Mouse (Mus musculus): Measurements from ENCODE around the gene Ubb.

Ubb gene

DNA sequence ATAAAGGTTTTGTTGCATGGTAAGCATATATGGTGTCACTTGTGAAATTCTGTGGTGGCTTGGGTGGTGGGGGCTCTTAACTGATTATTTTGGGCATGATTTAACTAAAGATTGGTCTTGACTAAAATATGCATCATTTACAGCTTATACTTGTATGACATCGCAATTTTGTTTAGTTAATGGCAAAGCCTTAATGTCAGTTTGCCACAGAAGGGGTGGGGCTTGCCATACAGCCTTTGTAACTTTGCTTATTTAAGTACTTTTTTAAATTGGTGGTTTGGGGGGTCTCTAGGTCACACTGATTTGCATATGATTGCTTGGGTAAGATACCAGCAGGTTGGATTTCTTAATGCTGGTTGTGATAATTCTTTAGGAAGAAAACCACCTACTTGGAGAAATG lies 2.2 kb downstream of the Ubb start:
- DNase-seq: no peak

DNA sequence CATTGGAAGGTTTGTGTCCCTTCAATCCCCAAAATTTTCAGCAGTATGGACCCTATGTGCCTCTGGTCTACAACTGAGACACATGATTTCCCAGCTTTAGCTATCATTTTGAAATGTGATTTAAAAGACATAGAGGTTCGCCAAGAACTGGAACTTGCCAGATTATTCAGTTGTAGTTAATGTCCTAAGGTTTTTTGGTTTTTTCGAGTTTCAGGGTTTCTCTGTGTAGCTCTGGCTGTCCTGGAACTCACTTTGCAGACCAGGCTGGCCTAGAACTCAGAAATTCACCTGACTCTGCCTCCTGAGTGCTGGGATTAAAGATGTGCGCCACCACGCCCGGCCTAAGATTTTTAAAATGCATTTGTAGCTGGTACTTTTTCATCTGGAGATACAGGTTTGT lies 2.7 kb downstream of the Ubb start:
- DNase-seq: no peak

DNA sequence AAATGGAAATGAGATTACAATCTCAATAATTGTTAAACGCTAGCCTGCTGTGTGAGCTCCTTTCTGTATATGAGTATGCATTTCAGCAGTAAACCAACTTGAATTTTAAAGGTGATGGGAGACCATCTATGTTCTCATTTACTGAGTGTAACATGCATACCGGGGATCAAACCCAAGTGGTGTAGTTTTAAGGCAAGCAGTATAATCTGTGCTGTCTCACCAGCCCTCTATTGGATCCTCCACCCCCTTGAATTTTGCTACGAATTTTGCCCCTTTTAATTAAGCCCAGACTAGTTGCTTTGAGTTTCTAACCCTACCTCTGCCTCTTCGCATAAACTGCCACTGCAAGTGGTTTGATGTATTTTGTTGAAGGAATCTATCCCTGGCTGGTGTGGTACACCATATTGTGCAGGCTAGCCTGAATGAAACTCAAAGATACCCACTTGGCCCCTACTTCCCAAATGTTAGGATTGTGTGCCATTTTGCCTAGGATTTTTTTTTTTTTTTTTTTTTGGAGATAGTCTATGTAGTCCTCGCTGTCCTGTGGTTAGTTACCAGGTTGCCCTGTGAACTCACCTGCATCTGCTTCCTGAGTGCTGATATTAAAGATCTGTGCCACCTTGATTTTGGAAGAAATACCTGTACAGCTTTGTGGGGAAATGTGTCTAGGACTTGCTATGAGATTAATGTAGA lies 3.3 kb downstream of the Ubb start:
- DNase-seq: no peak

DNA sequence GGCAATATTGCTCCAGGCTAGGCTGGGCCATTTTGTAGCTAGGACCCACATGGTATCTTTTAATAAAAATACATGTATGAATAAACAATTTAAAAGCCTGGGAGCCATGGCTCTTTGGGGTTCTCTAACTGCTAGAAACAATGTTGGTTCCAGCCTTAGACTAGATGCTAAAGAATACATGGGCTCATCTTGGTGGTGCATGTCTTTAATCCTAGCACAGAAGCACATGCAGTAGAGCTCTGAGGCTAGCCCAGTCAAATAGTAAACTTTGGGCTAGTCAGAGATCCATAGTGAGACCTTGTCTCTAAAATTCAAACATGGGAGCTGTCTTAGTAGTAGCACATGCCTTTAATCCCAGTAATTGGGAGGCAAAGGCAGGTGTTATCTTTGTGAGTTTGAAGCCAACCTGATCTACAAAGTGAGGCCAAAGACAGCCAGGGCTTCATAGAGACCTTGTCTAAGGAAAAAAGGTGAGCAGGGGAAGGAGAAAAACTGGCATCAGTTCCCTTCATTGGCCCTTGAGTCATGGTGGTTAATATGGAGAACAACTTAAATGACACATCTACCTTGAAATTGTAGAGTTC lies 4.1 kb downstream of the Ubb start:
- no peak for DNase-seq

DNA sequence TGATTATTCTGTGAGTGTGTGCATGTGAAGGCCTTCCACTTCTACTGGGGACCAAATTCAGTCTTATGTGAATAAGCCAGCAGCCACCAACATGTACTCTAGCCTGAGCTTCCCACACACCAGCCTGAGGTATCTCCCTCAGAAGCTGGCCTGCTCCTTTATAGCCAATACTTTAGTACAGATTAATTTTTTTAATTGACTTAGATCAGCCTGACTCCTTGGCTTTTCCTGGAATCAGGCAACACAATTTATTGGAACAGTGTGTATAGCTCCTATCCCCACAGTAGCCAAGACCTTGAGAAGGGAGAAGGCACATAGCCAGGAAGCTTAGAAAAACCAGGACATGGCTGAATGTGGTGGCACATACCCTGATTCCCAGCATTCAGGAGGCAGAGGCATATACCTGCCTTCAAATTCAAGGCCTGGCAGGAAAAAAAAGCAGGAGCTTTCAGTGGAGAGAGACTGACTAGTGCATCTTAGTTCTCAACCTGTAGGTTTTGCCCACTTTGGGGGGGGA lies 5.0 kb downstream of the Ubb start:
- no peak for DNase-seq

DNA sequence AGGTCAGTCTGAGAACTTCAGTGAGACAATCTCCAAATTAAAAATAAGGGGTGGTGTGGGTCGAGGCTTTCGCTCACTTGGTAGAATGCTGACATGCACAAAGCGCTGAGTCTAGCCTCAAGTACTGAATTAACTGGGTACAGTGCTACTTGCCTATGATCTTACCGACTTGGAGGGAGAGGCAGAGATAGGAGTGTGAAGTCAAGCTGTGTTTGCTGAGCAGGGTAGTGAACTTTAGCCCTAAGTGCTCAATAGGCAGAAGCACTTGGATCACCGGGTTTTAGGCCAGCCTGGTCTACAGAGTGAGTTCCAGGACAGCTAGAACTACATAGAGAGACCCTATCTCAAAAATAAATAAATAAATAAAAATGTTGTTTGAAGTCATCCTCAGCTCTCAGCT lies 6.2 kb downstream of the Ubb start:
- DNase-seq: no peak

DNA sequence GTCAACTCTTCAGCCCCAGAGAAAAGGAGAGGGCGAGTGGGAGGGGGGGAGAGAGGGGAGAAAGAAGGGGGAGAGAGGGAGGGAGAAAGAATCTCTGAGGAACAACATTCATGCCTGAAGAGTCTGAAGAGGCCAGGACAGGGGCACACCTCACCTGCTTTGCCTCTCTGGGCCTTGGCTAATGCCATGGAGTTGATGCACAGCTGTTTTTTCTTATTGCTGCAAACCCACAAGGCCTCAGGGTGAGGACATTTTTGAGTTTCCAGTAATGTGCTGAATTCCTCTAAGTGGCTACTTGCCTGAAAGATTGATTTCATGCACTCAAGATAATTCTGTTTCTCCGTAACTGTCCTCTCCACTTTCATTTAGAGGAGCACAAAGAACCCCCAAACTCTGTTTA lies 7.2 kb downstream of the Ubb start:
- DNase-seq: no peak

DNA sequence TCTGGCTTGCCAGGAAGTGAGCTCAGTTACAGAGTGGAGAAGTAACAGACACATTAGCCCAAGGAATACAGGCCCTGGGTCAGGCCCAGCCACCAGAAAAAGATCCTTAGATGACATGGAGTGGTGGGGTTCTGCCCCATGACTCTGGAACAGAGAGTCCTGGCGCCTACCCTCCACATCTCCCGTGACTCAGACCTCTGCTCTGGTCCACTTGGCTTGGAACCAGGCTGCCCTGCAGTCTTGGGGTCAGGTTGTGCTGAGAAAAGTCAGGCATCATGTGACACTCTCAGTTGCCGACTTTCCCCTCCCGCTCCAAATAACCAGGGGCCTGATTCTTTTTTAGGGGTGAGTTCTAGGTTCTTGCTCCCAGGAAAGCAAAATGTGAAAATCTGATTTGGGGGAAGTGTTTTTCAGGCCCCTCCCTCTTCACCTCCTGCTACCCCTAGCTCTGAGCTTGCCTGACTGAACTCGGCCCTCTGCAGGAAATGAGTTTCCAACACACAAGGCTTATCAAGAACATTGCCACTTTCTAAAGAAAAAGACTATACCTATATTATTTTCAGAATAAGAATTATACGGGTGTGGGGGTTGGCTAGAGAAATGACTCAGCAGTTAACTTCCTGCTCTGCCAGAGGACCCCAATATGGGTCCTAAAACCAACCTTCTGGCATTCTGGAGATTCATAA lies 8.1 kb downstream of the Ubb start:
- no peak for DNase-seq

DNA sequence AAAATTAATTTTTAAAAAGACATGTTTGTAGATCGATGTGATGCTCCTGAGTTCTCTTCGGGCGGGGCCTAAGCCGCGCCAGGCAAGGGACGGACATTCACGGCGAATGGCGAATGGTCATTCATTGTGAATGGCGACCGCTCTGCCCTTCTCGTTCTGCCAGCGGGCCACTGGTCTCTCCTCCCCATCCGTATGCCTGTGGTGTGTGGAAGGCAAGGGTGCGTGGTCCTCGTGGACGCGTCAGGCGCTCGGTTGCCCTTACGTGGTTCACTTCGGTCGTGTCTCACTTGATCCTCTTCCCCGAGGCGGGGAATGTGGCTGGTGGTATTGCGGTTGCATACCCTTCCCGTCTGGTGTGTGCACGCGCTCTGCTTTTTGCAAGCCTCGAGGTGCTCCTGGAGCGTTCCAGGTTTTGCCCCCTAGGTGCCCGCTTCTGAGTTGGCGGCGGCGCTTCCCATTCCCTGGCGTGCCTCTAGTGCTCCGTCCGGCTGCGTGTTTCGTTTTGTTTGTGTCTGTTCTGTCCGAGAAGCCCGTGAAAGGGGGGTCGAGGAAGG lies 9.6 kb downstream of the Ubb start:
- DNase-seq: no peak

DNA sequence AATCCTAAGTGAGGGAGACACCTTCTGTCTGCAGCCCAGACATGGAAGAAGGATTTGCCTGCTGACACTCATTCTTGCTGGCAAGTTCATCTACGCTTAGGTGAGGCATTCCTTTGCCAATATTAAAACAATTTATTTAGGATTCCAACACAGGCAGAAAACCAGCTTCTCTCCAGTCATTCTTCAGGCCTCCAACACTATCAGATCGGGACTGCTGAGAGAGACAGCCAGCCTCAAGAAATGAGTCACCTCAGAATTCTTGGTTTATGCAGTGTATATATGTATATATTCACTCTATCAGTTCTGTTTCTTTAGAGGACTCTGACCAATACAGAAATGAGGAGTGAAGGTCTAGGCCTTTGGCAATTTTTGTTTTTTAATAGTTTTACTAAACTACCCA lies 12.6 kb downstream of the Ubb start:
- no peak for DNase-seq

DNA sequence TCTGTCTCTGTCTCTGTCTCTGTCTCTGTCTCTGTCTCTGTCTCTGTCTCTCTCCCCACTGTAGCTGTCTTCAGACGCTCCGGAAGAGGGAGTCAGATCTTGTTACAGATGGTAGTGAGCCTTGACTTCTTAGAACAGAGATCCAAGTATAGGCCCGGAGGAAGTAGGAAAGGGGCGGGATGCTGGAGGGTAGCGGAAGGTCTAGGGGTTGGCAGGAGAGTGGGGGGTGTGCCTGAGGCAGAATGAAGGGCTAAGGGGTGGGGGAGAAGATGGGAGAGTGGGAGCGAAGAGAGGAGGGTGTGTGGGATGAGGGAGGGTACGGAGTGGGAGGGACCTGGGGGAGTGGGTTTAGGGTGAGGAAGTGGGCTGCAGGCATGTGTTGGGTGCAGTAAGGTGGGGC lies 14.8 kb downstream of the Ubb start:
- no peak for DNase-seq

DNA sequence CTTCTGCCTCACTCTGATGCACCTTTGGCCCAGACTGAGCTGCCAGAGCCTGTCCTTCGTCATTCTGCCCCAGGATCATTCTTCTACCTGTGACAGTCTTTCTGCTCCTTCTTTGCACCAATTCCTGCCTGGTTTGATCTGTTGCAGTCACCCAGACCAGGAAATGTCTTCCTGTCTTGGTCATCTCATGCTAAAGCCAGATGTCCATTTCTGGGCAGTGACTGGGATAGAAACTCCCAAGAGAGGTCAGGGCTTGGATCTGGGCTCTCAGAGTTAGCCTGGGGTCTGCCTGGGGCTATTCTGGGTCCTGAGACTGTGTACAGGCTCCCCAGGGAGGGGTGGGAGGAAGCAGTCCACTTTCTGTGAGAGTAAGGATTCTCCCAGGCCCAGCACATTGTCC lies 15.2 kb downstream of the Ubb start:
- DNase-seq: no peak

DNA sequence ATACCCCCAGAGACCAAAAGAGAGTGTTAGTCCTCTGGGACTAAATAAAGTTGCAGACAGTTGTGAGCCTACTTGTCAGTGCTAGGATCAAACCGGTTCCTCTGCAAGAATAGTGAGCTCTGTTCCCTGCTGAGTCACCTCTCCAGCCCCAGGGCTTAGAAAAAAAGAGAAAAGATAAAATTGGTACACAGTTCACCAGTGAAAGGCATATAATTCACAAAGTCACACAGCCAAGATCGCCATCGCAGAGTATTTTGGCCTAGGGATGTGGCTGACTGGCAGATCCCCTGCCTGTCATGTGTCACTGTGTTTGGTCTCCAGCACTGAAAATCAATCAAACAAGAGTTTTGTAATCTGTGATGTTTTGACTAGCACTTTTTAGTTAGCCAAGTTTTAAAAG lies 17.3 kb downstream of the Ubb start:
- DNase-seq: no peak

DNA sequence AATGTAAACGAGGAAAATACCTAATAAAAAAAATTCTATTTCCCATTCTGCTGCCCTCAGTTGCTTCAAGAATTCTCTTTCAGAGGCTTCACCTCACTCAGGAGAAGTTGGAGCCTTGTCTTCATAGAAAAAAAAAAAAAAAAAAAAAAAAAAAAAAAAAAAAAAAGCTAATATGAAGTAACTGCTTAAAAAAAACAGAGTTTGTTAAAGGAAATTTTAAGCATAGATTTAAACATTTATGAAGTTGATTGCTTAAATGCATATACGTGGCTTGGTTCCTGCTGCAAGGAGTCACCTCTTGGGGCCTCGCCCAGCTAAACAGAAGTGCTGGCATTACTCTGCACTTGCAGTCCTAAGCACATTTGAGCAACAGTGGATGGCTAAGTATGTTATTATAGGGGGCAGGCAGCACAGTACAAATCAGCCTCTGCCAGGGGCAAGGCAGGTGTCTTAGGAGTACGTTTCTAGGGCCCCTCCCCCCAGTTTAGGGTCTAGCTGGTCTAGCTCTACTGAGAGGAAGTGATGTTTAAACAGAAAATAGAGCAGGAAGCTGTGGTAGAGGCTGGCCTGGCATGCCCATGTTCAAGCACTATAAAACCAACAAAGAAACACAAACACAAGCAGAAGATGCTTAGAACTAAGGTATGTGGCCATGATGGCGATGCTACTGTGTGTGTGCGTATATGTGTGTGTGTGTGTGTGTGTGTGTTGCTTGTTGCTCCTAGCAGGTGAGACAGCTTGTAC lies 23.2 kb downstream of the Ubb start, which contains the start of gene Trpv2:
Gene Trpv2 (plus strand): TSS at position 528 of the 744 bp plus-strand sequence.
- no peak for DNase-seq

DNA sequence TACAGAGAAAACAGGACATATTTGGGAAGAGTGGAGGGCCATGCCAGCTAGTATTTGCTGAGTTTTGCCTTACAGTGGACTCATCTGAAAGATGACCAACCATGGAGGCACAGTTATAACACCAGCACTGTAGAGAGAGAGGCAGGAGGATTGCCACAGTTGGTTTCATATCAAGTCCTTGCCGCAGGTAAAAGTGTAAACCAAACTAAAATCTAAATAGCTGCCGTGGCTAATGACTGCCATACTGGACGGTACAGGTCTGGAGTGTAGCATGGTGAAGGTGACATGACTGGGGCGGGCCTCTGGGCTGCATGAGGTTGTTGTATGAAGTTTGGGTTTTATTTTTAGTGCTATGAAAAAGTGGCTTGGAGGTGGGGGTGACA lies 23.7 kb downstream of the Ubb start:
- no peak for DNase-seq

DNA sequence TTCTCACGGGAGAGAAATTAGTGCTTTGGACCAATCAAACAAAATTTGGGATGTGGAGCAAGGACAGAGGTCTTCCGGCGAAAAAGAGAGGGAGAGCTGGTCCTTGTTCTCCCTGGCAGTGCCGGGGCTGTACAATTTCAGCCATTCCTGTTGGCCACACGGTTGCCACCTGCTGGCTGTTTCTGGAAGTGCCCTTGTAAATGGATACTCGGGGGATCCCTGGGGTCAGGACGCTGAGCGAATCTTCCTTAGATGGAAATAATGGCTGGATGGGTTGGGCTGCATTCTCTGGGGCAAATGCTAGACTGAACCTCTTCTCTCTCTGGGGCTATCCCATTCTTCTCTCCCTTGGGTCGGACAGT lies 24.3 kb downstream of the Ubb start:
- peak; percentile 83 for DNase-seq

DNA sequence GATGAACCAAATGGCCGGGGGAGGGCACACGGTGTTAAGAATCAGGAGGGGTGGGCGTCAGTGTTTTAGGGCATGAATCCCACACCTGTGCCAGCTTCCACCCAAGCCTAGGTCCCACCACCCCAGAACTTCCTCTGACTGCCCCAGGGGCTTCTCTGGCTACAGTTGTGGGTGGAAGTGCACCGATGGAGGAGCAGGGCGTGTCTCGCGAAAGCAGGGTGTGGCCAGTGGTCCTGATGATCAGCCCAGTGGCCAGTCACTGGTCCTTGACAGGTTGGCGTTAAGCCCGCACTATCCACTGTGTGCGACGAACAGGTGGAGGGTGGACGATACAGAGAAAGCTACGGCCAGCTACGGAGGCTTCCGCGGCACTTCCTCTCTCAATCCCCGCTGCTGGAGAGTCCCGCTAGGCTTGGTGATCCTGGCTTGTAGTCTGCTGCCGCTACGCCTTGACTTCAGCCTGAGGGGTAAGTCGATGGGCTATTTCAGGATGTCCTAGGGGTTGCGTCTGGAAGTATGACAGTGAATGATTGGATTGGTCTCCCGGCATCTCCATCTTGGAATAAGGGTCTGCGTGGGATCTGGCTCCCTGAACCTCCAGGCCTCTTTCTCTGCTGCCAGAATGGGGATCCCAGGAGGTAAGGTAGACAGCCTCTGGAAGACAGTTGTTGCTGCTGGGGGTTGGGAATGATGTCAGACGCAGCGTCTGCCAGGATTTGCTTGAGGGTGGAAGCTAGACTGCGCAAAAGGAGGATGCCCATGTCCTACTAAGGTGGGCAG lies 24.9 kb downstream of the Ubb start:
- peak; percentile 65 for DNase-seq

DNA sequence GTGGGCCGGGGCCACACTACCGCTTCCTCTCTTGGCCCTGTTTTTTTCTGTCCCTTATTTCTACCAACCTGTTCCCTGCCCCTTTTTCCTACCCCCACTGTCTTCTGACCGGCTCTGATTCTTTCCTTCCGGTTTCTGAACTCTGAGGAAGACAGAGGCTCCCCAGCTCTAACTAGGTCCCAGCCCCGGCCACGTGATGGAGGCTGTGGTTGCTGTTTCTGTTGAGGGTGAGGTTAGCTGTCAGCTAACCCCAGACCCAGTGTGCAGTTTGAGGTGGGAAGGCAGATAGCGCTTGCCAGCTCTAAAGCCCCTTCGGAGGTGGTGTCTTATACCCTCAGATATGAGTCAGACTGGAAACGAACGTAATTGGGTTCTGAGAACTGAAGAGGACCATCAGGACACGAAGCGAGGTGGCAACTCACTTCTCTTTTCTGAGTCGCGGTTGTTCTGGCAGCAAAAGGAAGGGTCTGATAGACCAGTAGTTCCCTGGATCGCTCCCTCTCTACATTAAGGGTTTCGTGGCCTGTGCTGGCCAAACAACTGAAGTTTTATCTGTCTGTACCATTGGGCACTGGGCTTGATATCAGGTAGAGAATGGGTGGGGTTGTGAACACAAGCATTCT lies 25.7 kb downstream of the Ubb start:
- DNase-seq: peak; percentile 45

DNA sequence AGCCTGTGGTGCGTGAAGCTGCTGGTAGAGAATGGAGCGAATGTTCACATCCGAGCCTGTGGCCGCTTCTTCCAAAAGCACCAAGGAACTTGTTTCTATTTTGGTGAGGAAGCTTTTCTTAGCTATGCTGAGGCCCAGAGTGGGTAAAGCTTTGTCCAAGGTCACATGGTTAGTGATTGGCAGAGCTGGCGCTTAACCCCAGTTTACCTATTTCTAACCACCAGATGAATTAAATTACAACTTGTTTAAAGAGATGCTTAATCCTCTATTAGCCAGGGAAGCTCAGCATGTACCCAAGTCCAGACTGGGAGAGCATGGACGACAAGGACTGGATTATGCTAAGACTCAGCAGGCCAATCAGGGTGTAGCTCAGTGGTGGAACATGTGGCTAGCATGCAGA lies 32.1 kb downstream of the Ubb start:
- no peak for DNase-seq

DNA sequence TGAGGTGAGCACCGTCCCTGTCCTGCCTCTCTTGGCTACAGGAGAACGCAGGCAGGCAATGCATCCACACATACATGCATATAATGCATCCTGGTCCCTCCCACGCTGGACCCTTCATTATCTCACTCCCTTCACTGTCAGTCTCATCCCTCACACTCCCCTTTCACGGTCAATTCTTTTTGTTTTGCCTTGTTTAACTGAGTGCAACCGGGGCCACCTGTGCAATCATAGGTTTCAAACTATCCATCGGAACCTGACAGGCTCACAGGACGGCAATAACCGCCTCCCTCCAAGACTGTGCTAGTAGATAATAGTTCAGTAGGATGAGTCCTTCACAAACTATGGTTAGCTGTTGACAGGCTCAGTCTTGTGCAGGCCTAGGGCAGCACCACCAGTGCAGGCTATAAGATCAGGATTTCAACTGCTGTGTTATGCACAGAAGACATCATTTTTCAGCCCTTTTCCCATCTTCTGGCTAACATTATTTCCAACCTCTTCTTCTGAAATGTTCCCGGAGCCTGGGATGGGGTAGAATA lies 33.8 kb downstream of the Ubb start:
- no peak for DNase-seq

DNA sequence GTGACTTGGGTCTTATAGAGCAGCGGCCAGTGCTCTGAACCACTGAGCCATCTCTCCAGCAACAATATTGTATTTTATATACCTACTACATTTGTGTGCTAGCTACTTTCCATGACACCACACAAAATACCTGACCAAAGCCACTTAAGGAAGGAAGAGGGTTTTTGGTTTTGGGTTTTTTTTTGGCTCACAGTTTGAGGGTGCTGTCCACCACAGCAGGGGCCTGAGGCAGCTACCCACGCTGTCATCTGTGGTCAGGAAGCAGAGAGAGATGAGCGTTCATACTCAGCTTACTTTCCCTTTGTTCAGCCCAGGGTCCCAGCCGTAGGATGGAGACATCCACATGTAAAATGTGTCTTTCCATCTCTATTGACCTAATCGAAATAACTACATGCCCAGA lies 36.1 kb downstream of the Ubb start:
- DNase-seq: no peak

DNA sequence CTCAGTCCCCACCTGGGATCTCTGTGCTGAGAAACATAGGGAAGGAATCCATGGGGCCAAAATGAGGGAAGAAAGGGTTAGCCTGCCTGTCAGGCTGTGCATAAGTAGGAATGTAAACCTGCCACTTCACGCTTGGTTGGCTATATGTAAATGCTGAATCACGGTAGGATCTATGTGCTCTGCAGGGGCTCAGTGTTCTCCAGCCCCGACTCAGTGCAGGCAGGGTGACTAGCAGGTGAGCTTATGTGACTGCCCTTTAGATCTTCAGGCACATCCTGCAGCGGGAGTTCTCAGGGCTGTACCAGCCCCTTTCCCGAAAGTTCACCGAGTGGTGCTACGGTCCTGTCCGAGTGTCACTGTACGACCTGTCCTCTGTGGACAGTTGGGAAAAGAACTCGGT lies 38.4 kb downstream of the Ubb start:
- no peak for DNase-seq
